Mouse (Mus musculus) C2C12 (cell line): ENCODE measurements around the gene Sept9.

Experiments
- CEBPB ChIP-seq: IDR thresholded peaks from one replicate; pipeline ENCODE4 v1.6.1; 2011; ENCODE audit warnings: low read depth, mild to moderate bottlenecking, control low read depth, moderate library complexity
- CTCF ChIP-seq: IDR thresholded peaks from one replicate; pipeline ENCODE4 v1.5.1; 2011; ENCODE audit not compliant: control insufficient read depth, insufficient read depth, insufficient read length
- MAX ChIP-seq: IDR thresholded peaks from one replicate; pipeline ENCODE4 v1.6.1; 2011; ENCODE audit warnings: mild to moderate bottlenecking, control low read depth
- MYOD1 ChIP-seq: IDR thresholded peaks from one replicate; pipeline ENCODE4 v1.6.1; 2011; ENCODE audit warnings: low read depth; ENCODE audit not compliant: control insufficient read depth, insufficient read length

- no peak for TF ChIP-seq CTCF
- TF ChIP-seq MYOD1, result no peak
- TF ChIP-seq CEBPB, result no peak
- TF ChIP-seq MAX, result no peak
Measured at GRCm38 (mm10) chr11:117316441-117317331, 117.2 kb downstream of the Sept9 start.
